Mouse (Mus musculus): ENCODE measurements around the gene Cul1. TPM values are rescaled to one million over a fixed set of nuclear protein-coding genes. Genes with fewer than 3 reads are reported as not detected.
"Not testable (repeated sequence)": the region's sequence is repeated elsewhere in the genome, so short reads cannot be mapped to it uniquely, and the experiment has no call there.

Gene Cul1
- 96.4 and 97.4 TPM in 2 replicates for total RNA-seq (2021)
- long read RNA-seq, experiment 1, transcript Cul1-201 (22 exons, 3,161 nt) = major isoform, 113 of 141 reads
- long read RNA-seq, experiment 1, partial matches to known transcripts = 8 of 141 reads
- long read RNA-seq, experiment 1, other reads (novel, unspliced or antisense) = 19 of 141 reads
- long read RNA-seq, experiment 2, transcript Cul1-201 (22 exons, 3,161 nt) = major isoform, 63 of 80 reads
- long read RNA-seq, experiment 2, partial matches to known transcripts = 4 of 80 reads
- long read RNA-seq, experiment 2, other reads (novel, unspliced or antisense) = 12 of 80 reads

- no peak for DNase-seq
These were observed at the start of gene Cul1 for GRCm38 (mm10) chr6:47453098-47453497. TSS of gene Cul1 (plus strand) at chr6:47453398.

- DNase-seq = no peak
These were observed 48.5 kb upstream of the Cul1 start for GRCm38 (mm10) chr6:47404419-47405382.

- DNase-seq = no peak
These were observed 40.2 kb upstream of the Cul1 start for GRCm38 (mm10) chr6:47412886-47413606.

- no peak for DNase-seq
These were observed 39.5 kb upstream of the Cul1 start for GRCm38 (mm10) chr6:47413656-47414055.

GRCm38 (mm10) chr6:47418691-47419090 lies 34.5 kb upstream of the Cul1 start:
- no peak for DNase-seq

GRCm38 (mm10) chr6:47420156-47420555 lies 33.0 kb upstream of the Cul1 start:
- no peak for DNase-seq

GRCm38 (mm10) chr6:47421221-47421620 lies 32.0 kb upstream of the Cul1 start:
- DNase-seq = no peak

- no peak for DNase-seq
These were observed 27.1 kb upstream of the Cul1 start for GRCm38 (mm10) chr6:47426136-47426535.

GRCm38 (mm10) chr6:47426556-47426955 lies 26.6 kb upstream of the Cul1 start:
- not testable (repeated sequence) for DNase-seq

GRCm38 (mm10) chr6:47432795-47433194 lies 20.4 kb upstream of the Cul1 start:
- not testable (repeated sequence) for DNase-seq

- DNase-seq = no peak
These were observed 13.1 kb upstream of the Cul1 start for GRCm38 (mm10) chr6:47440080-47440479.

- DNase-seq = no peak
These were observed 5.5 kb upstream of the Cul1 start for GRCm38 (mm10) chr6:47447658-47448057.

GRCm38 (mm10) chr6:47453522-47454130 lies 428 bp downstream of the Cul1 start:
- peak; percentile 78 for DNase-seq

- peak; percentile 94 for DNase-seq
These were observed 955 bp downstream of the Cul1 start for GRCm38 (mm10) chr6:47454131-47454574.

- peak; percentile 87 for DNase-seq
These were observed 1.7 kb downstream of the Cul1 start for GRCm38 (mm10) chr6:47454575-47455571.

- no peak for DNase-seq
These were observed 2.6 kb downstream of the Cul1 start for GRCm38 (mm10) chr6:47455843-47456242.

- no peak for DNase-seq
These were observed 3.7 kb downstream of the Cul1 start for GRCm38 (mm10) chr6:47456853-47457252.

GRCm38 (mm10) chr6:47465400-47465799 lies 12.2 kb downstream of the Cul1 start:
- no peak for DNase-seq

GRCm38 (mm10) chr6:47466488-47466887 lies 13.3 kb downstream of the Cul1 start:
- no peak for DNase-seq

- DNase-seq = no peak
These were observed 13.9 kb downstream of the Cul1 start for GRCm38 (mm10) chr6:47467058-47467457.

GRCm38 (mm10) chr6:47469760-47470159 lies 16.6 kb downstream of the Cul1 start:
- DNase-seq = no peak

All from adrenal gland, postnatal 14 days (tissue).